8 mouse cellular contexts compared by ENCODE assay signal in genomic region chr8:119446211-119446989, GRCm38 (mm10). TPM values are rescaled to one million over a fixed set of nuclear protein-coding genes. Genes with fewer than 3 reads are reported as not detected.
DNase-seq lines count a peak whose midpoint lies in the region; ATAC-seq and TF ChIP-seq lines count a peak whose summit lies in the region.

Necab2 (plus strand) TSS chr8:119446719.

- WGBS in forebrain, embryonic 16.5 days = 2% methylated on average over 27 of the region's 52 CpGs
- WGBS in lung, adult 2 months = 5% methylated on average over 48 of the region's 52 CpGs
- WGBS in olfactory bulb, adult 2 months = 5% methylated on average over 43 of the region's 52 CpGs

- no peaks in the 10 kb centered on the region for H3K36me3 ChIP-seq in forebrain, embryonic 16.5 days (ENCODE audit: control insufficient read depth, insufficient read depth)

- H3K9me3 ChIP-seq in forebrain, embryonic 16.5 days (ENCODE audit: control insufficient read depth, low read length) = no peaks in the 10 kb centered on the region

- H3K9ac ChIP-seq in forebrain, embryonic 16.5 days (replicated peaks; ENCODE audit: low read depth, low read length) = peak within 1 kb of the TSS; percentile 71

- H3K27ac ChIP-seq in forebrain, embryonic 16.5 days (ENCODE audit: low read length) = no peak within 1 kb of the TSS
- 0 out of 2 replicates have a peak within 1 kb of the TSS, but pooled peaks have one; percentile 24 for H3K27ac ChIP-seq in olfactory bulb, adult 2 months (ENCODE audit: insufficient read depth, low read depth, low read length)

- peak; percentile 39 for TF ChIP-seq CTCF in lung, adult 2 months (IDR thresholded peaks at IDR 0.05; ENCODE audit: insufficient read depth, low read length)
- TF ChIP-seq CTCF in olfactory bulb, adult 2 months (IDR thresholded peaks at IDR 0.05; ENCODE audit: insufficient read depth, low read depth, low read length) = peak; percentile 87

- peak within 1 kb of the TSS; percentile 65 for H3K4me3 ChIP-seq in forebrain, embryonic 16.5 days (replicated peaks; ENCODE audit: low read length)
- no peak within 1 kb of the TSS for H3K4me3 ChIP-seq in lung, adult 2 months (replicated peaks; ENCODE audit: extremely low read depth, low read depth, low read length)
- peak within 1 kb of the TSS; percentile 50 for H3K4me3 ChIP-seq in olfactory bulb, adult 2 months (ENCODE audit: insufficient read depth, low read depth, low read length)

- TF ChIP-seq POLR2A in lung, adult 2 months (IDR thresholded peaks at IDR 0.05; ENCODE audit: borderline replicate concordance, extremely low read depth, low read depth, low read length) = no peak
- no peak for TF ChIP-seq POLR2A in olfactory bulb, adult 2 months (IDR thresholded peaks at IDR 0.05; ENCODE audit: insufficient read depth, low read depth, low read length)

- DNase-seq in CD8-positive naive resting alpha-beta T cell, adult 2 months (ENCODE audit: low read depth in 2 of 2, low spot score in 2 of 2) = peak; percentile 50 to 61
- peak; percentile 20 for DNase-seq in c-Kit-positive CD71-positive TER-119-negative erythroid progenitor cells, embryonic 14.5 days (ENCODE audit: low read depth)
- peak; percentile 89 for DNase-seq in heart, postnatal 4 days
- peak; percentile 79 to 89 for DNase-seq in layer of hippocampus, adult 8-10 months (ENCODE audit: low spot score in 2 of 2)
- DNase-seq in lung, adult 2 months = peak; percentile 75
- peak; percentile 73 for DNase-seq in thymus, postnatal 0 days (ENCODE audit: low spot score)

- peak; percentile 49 for ATAC-seq in forebrain, embryonic 16.5 days

- peak within 1 kb of the TSS; percentile 90 for H3K4me2 ChIP-seq in forebrain, embryonic 16.5 days (ENCODE audit: low read length)

- H3K4me1 ChIP-seq in forebrain, embryonic 16.5 days (replicated peaks; ENCODE audit: control insufficient read depth, insufficient read depth, low read length) = peaks cover 15% of the 10 kb centered on the region
- peaks cover 4% of the 10 kb centered on the region; the same call in 1 of the 2 replicates for H3K4me1 ChIP-seq in lung, adult 2 months (ENCODE audit: control insufficient read depth, insufficient read depth, low read length)
- H3K4me1 ChIP-seq in olfactory bulb, adult 2 months (ENCODE audit: control insufficient read depth, insufficient read depth, low read length) = peaks cover 34% of the 10 kb centered on the region

- peaks cover 14% of the 10 kb centered on the region; the same call in 1 of the 2 replicates for H3K27me3 ChIP-seq in forebrain, embryonic 16.5 days (replicated peaks; ENCODE audit: control insufficient read depth, insufficient read depth, low read length)

RNA-seq across cellular contexts. Expression of gene Necab2, which starts in this region (rescaled TPM):
- polyA plus RNA-seq in forebrain, embryonic 16.5 days (2015; fragmentation: Nextera tagmentation; extraction: Ambion mirVana) = 11.9 and 28.9 TPM in 2 replicates
- under 1 TPM in 1 of 2 experiments, not detected in 1; 0.23 TPM for total RNA-seq in heart, postnatal 4 days (2021)
- total RNA-seq in layer of hippocampus, adult 8-10 months (2022) = 100 to 1,000 TPM; 104 to 119 (median 115) TPM
- 0.63 and 1.0 TPM in 2 replicates for polyA plus RNA-seq in lung, adult 2 months (2012; rRNA removed)
- polyA plus RNA-seq in olfactory bulb, adult 2 months (2012; ENCODE audit: insufficient read depth, insufficient read length, low replicate concordance, missing spikeins) = not detected in 2 replicates
- polyA plus RNA-seq in thymus, postnatal 0 days (2015; fragmentation: Nextera tagmentation; extraction: Ambion mirVana) = 0.12 TPM in 2 replicates

Comparison
In these comparisons a context has a peak if more than half of its experiments do, and no peak if none do; other contexts are left out.
1. RNA of gene Necab2 (total RNA-seq): 104 to 119 TPM in layer of hippocampus, adult 8-10 months; 0.23 TPM in heart, postnatal 4 days; every median in the first group is over 10 times any median in the second.
2. Peak in DNase-seq in heart, postnatal 4 days; RNA of the gene not detected or under 1 TPM.
3. Peak in DNase-seq in thymus, postnatal 0 days; RNA of the gene not detected or under 1 TPM.
4. DNase-seq: peak in every context shown above with its lines; median percentile 89 in heart, postnatal 4 days; 84 in layer of hippocampus, adult 8-10 months; 75 in lung, adult 2 months; 73 in thymus, postnatal 0 days; 56 in CD8-positive naive resting alpha-beta T cell, adult 2 months; 20 in c-Kit-positive CD71-positive TER-119-negative erythroid progenitor cells, embryonic 14.5 days.